Mouse (Mus musculus): Measurements from ENCODE around the gene Rgs17.

DNA sequence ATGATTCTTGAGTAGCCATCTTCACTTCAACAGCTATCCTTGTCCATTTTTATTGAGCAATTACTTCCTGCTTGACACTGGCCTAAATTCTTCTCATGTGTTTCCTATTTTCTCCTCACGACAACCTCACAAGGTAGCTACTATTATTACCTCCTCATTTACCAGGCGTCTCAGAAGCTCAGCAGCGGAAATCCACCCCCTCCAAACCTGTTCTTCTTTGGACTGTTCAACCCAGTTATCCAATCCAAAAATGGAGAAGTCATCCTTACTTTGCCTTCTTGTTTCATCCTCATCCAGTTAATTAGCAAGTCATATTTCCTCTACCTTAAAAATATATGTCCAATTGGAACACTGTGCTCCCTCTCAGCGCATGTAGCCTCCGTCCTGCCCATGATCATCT lies 2.1 kb upstream of the Rgs17 start:
- TF ChIP-seq CTCF (IDR thresholded peaks at IDR 0.05; ENCODE audit: low read depth, low read length) (no peak), POLR2A (IDR thresholded peaks at IDR 0.05; ENCODE audit: borderline replicate concordance, low read depth, low read length) (no peak)
